Mouse (Mus musculus): ENCODE data around the gene Hoxb13. TPM values are rescaled to one million over a fixed set of nuclear protein-coding genes. Genes with fewer than 3 reads are reported as not detected.

Gene Hoxb13
- polyA plus RNA-seq, 1 experiment from 2014 or later: not detected

- H3K4me3 ChIP-seq: no peak overlapping the region
- no peaks in the 10 kb centered on the region for H3K36me3 ChIP-seq
- ATAC-seq (ENCODE audit: insufficient number of reproducible peaks, low FRiP score): no peak
- no peaks in the 10 kb centered on the region for H3K9me3 ChIP-seq (replicated peaks)
- 0% methylated on average over 6 of the region's 6 CpGs for WGBS
- H3K9ac ChIP-seq: no peak overlapping the region
- no peak overlapping the region for H3K4me2 ChIP-seq
- peaks cover 97% of the 10 kb centered on the region for H3K27me3 ChIP-seq (replicated peaks)
- H3K4me1 ChIP-seq (replicated peaks): 0 out of 2 replicates have a peak, but pooled peaks cover 4% of the 10 kb centered on the region
- no peak overlapping the region for H3K27ac ChIP-seq (ENCODE audit: poor library complexity, severe bottlenecking)
Observed at GRCm38 (mm10) chr11:96174881-96175280, 19.2 kb upstream of the Hoxb13 start.

GRCm38 (mm10) chr11:96175511-96175910 lies 18.6 kb upstream of the Hoxb13 start:
- H3K9me3 ChIP-seq (replicated peaks): no peaks in the 10 kb centered on the region
- 0 out of 2 replicates have a peak, but pooled peaks cover 4% of the 10 kb centered on the region for H3K4me1 ChIP-seq (replicated peaks)
- no peak overlapping the region for H3K4me2 ChIP-seq
- H3K36me3 ChIP-seq: no peaks in the 10 kb centered on the region
- no peak overlapping the region for H3K4me3 ChIP-seq
- no peak for ATAC-seq (ENCODE audit: insufficient number of reproducible peaks, low FRiP score)
- no peak overlapping the region for H3K27ac ChIP-seq (ENCODE audit: poor library complexity, severe bottlenecking)
- no peak overlapping the region for H3K9ac ChIP-seq
- H3K27me3 ChIP-seq (replicated peaks): peaks cover 97% of the 10 kb centered on the region
- WGBS: 2% methylated on average over 17 of the region's 17 CpGs

GRCm38 (mm10) chr11:96175951-96176530 lies 18.1 kb upstream of the Hoxb13 start:
- no peak overlapping the region for H3K9ac ChIP-seq
- WGBS: 2% methylated on average over 9 of the region's 9 CpGs
- H3K4me1 ChIP-seq (replicated peaks): 0 out of 2 replicates have a peak, but pooled peaks cover 4% of the 10 kb centered on the region
- ATAC-seq (ENCODE audit: insufficient number of reproducible peaks, low FRiP score): no peak
- H3K36me3 ChIP-seq: no peaks in the 10 kb centered on the region
- no peak overlapping the region for H3K4me3 ChIP-seq
- no peak overlapping the region for H3K27ac ChIP-seq (ENCODE audit: poor library complexity, severe bottlenecking)
- peaks cover 97% of the 10 kb centered on the region for H3K27me3 ChIP-seq (replicated peaks)
- no peaks in the 10 kb centered on the region for H3K9me3 ChIP-seq (replicated peaks)
- no peak overlapping the region for H3K4me2 ChIP-seq

- Histone ChIP-seq H3K9me3 (replicated peaks) (no peaks in the 10 kb centered on the region), H3K36me3 (no peaks in the 10 kb centered on the region), H3K4me2 (no peak overlapping the region), H3K27me3 (replicated peaks) (peaks cover 97% of the 10 kb centered on the region), H3K4me3 (no peak overlapping the region), H3K4me1 (replicated peaks) (0 out of 2 replicates have a peak, but pooled peaks cover 4% of the 10 kb centered on the region), H3K9ac (no peak overlapping the region), H3K27ac (ENCODE audit: poor library complexity, severe bottlenecking) (no peak overlapping the region)
- 3% methylated on average over 10 of the region's 10 CpGs for WGBS
- ATAC-seq (ENCODE audit: insufficient number of reproducible peaks, low FRiP score): no peak
Observed at GRCm38 (mm10) chr11:96176841-96177240, 17.3 kb upstream of the Hoxb13 start.

GRCm38 (mm10) chr11:96177546-96178174 lies 16.5 kb upstream of the Hoxb13 start:
- Histone ChIP-seq H3K9me3 (replicated peaks) (peaks cover 5% of the 10 kb centered on the region), H3K27me3 (replicated peaks) (peaks cover 97% of the 10 kb centered on the region), H3K4me3 (no peak overlapping the region), H3K4me1 (replicated peaks) (0 out of 2 replicates have a peak, but pooled peaks cover 4% of the 10 kb centered on the region), H3K9ac (no peak overlapping the region), H3K27ac (ENCODE audit: poor library complexity, severe bottlenecking) (no peak overlapping the region), H3K36me3 (no peaks in the 10 kb centered on the region), H3K4me2 (no peak overlapping the region)
- ATAC-seq (ENCODE audit: insufficient number of reproducible peaks, low FRiP score): no peak
- under 1% methylated on average over 27 of the region's 27 CpGs for WGBS

GRCm38 (mm10) chr11:96178356-96178755 lies 15.8 kb upstream of the Hoxb13 start:
- Histone ChIP-seq H3K9ac (no peak overlapping the region), H3K27me3 (replicated peaks) (peaks cover 96% of the 10 kb centered on the region), H3K36me3 (no peaks in the 10 kb centered on the region), H3K27ac (ENCODE audit: poor library complexity, severe bottlenecking) (no peak overlapping the region), H3K4me2 (no peak overlapping the region), H3K4me3 (no peak overlapping the region), H3K9me3 (replicated peaks) (peaks cover 8% of the 10 kb centered on the region), H3K4me1 (replicated peaks) (no peaks in the 10 kb centered on the region)
- 1% methylated on average over 8 of the region's 8 CpGs for WGBS
- ATAC-seq (ENCODE audit: insufficient number of reproducible peaks, low FRiP score): no peak

GRCm38 (mm10) chr11:96178911-96179503 lies 15.1 kb upstream of the Hoxb13 start:
- H3K4me3 ChIP-seq: no peak overlapping the region
- no peak overlapping the region for H3K9ac ChIP-seq
- H3K9me3 ChIP-seq (replicated peaks): peaks cover 8% of the 10 kb centered on the region
- H3K4me2 ChIP-seq: no peak overlapping the region
- ATAC-seq (ENCODE audit: insufficient number of reproducible peaks, low FRiP score): no peak
- H3K36me3 ChIP-seq: no peaks in the 10 kb centered on the region
- H3K27ac ChIP-seq (ENCODE audit: poor library complexity, severe bottlenecking): no peak overlapping the region
- WGBS: under 1% methylated on average over 6 of the region's 6 CpGs
- peaks cover 95% of the 10 kb centered on the region for H3K27me3 ChIP-seq (replicated peaks)
- H3K4me1 ChIP-seq (replicated peaks): no peaks in the 10 kb centered on the region

GRCm38 (mm10) chr11:96181061-96181460 lies 13.1 kb upstream of the Hoxb13 start:
- Histone ChIP-seq H3K9me3 (replicated peaks) (peaks cover 8% of the 10 kb centered on the region), H3K4me3 (no peak overlapping the region), H3K27ac (ENCODE audit: poor library complexity, severe bottlenecking) (no peak overlapping the region), H3K9ac (no peak overlapping the region), H3K36me3 (no peaks in the 10 kb centered on the region), H3K27me3 (replicated peaks) (peaks cover 91% of the 10 kb centered on the region), H3K4me1 (replicated peaks) (no peaks in the 10 kb centered on the region), H3K4me2 (no peak overlapping the region)
- ATAC-seq (ENCODE audit: insufficient number of reproducible peaks, low FRiP score): no peak
- 28% methylated on average over 4 of the region's 4 CpGs for WGBS

- no peaks in the 10 kb centered on the region for H3K4me1 ChIP-seq (replicated peaks)
- H3K27me3 ChIP-seq (replicated peaks): peaks cover 93% of the 10 kb centered on the region
- no peaks in the 10 kb centered on the region for H3K36me3 ChIP-seq
- H3K9me3 ChIP-seq (replicated peaks): peaks cover 8% of the 10 kb centered on the region
- no peak overlapping the region for H3K27ac ChIP-seq (ENCODE audit: poor library complexity, severe bottlenecking)
- H3K9ac ChIP-seq: no peak overlapping the region
- H3K4me3 ChIP-seq: no peak overlapping the region
- ATAC-seq (ENCODE audit: insufficient number of reproducible peaks, low FRiP score): no peak
- H3K4me2 ChIP-seq: no peak overlapping the region
Observed at GRCm38 (mm10) chr11:96184233-96184632, 9.9 kb upstream of the Hoxb13 start.

GRCm38 (mm10) chr11:96187321-96187720 lies 6.8 kb upstream of the Hoxb13 start:
- ATAC-seq (ENCODE audit: insufficient number of reproducible peaks, low FRiP score): no peak
- peaks cover 89% of the 10 kb centered on the region for H3K27me3 ChIP-seq (replicated peaks)
- no peaks in the 10 kb centered on the region for H3K36me3 ChIP-seq
- no peak overlapping the region for H3K9ac ChIP-seq
- no peak overlapping the region for H3K4me2 ChIP-seq
- WGBS: 21% methylated on average over 4 of the region's 4 CpGs
- peaks cover 7% of the 10 kb centered on the region for H3K9me3 ChIP-seq (replicated peaks)
- no peaks in the 10 kb centered on the region for H3K4me1 ChIP-seq (replicated peaks)
- H3K4me3 ChIP-seq: no peak overlapping the region
- H3K27ac ChIP-seq (ENCODE audit: poor library complexity, severe bottlenecking): no peak overlapping the region

GRCm38 (mm10) chr11:96189810-96190522 lies 4.2 kb upstream of the Hoxb13 start:
- Histone ChIP-seq H3K36me3 (no peaks in the 10 kb centered on the region), H3K27me3 (replicated peaks) (peaks cover 96% of the 10 kb centered on the region), H3K4me1 (replicated peaks) (0 out of 2 replicates have a peak, but pooled peaks cover 9% of the 10 kb centered on the region), H3K27ac (ENCODE audit: poor library complexity, severe bottlenecking) (no peak overlapping the region), H3K9me3 (replicated peaks) (no peaks in the 10 kb centered on the region), H3K4me3 (no peak overlapping the region), H3K9ac (no peak overlapping the region), H3K4me2 (no peak overlapping the region)
- under 1% methylated on average over 28 of the region's 28 CpGs for WGBS
- ATAC-seq (ENCODE audit: insufficient number of reproducible peaks, low FRiP score): no peak

All from heart, embryonic 12.5 days (tissue).